Mouse (Mus musculus) C2C12 (cell line): Measurements from ENCODE around the gene Dlgap1. TPM values are rescaled to one million over a fixed set of nuclear protein-coding genes. Genes with fewer than 3 reads are reported as not detected.
A peak's percentile ranks its signal among the peaks of the same experiment; 100 is the strongest.

Experiments
- H3K27me3 ChIP-seq: one replicate; pipeline ENCODE4 v1.6.1; 2011; ENCODE audit not compliant: control insufficient read depth, insufficient read depth, insufficient read length
- H3K36me3 ChIP-seq: one replicate; pipeline ENCODE4 v1.6.1; 2011; ENCODE audit not compliant: control insufficient read depth, insufficient read depth
- H3K4me3 ChIP-seq: one replicate; pipeline ENCODE4 v1.5.1; 2011; ENCODE audit warnings: mild to moderate bottlenecking, control low read depth; ENCODE audit not compliant: poor library complexity, insufficient read depth, severe bottlenecking
- H3K79me2 ChIP-seq: one replicate; pipeline ENCODE4 v1.6.1; 2011; ENCODE audit not compliant: control insufficient read depth, insufficient read depth
- H3K79me3 ChIP-seq: one replicate; pipeline ENCODE4 v1.6.1; 2011; ENCODE audit warnings: low read depth, control low read depth
- H3ac ChIP-seq: one replicate; pipeline ENCODE3; 2011; ENCODE audit warnings: low read depth; ENCODE audit not compliant: control insufficient read depth, insufficient read length
- CEBPB ChIP-seq: IDR thresholded peaks from one replicate; pipeline ENCODE4 v1.6.1; 2011; ENCODE audit warnings: low read depth, mild to moderate bottlenecking, control low read depth, moderate library complexity
- CTCF ChIP-seq: IDR thresholded peaks from one replicate; pipeline ENCODE4 v1.5.1; 2011; ENCODE audit not compliant: control insufficient read depth, insufficient read depth, insufficient read length
- FOSL1 ChIP-seq: IDR thresholded peaks from one replicate; pipeline ENCODE4 v1.8.0; 2011; ENCODE audit warnings: mild to moderate bottlenecking, low read length; ENCODE audit not compliant: poor library complexity, insufficient read depth, severe bottlenecking
- MAX ChIP-seq: IDR thresholded peaks from one replicate; pipeline ENCODE4 v1.6.1; 2011; ENCODE audit warnings: mild to moderate bottlenecking, control low read depth
- MYOD1 ChIP-seq: IDR thresholded peaks from one replicate; pipeline ENCODE4 v1.6.1; 2011; ENCODE audit warnings: low read depth; ENCODE audit not compliant: control insufficient read depth, insufficient read length
- MYOG ChIP-seq: IDR thresholded peaks from one replicate; pipeline ENCODE4 v1.6.1; 2011; ENCODE audit not compliant: control insufficient read depth, insufficient read length; ENCODE audit errors: extremely low read depth
- USF1 ChIP-seq: IDR thresholded peaks from one replicate; pipeline ENCODE4 v1.6.1; 2011; ENCODE audit warnings: low read depth, mild to moderate bottlenecking, control low read depth, moderate library complexity
- polyA plus RNA-seq: library from polyadenylated mRNA; unstranded; fragments of >200 nt; fragmentation: generic; extraction: Trizol; gene quantifications from one replicate; pipeline ENCODE4 v1.2.1, GENCODE M21; 2012; ENCODE audit warnings: missing spikeins

Dlgap1 gene
- polyA plus RNA-seq, 1 experiment: 0.22 TPM

DNA sequence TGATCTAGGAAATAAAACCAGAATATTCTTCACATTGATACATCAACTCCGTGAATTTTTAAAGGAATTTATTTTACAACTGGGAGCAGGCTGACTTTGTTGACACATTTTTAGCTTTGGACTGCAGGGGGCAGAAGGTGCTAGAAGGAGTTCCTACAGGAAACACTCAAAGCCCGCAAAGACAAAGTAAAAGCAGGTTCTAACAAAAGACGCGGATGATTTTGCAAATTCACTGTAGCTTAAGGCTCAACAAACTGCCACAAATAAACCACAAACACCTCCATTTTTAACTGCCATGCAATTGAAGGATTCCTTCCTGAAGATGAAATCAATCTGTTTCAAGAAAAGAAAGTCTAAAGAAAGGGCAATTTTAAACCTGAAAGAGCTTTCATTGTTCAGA lies 878.2 kb downstream of the Dlgap1 start:
- peaks cover 90% of the 10 kb centered on the region for H3K79me2 ChIP-seq
- H3K4me3 ChIP-seq: no peak overlapping the region
- H3K36me3 ChIP-seq: peaks cover 45% of the 10 kb centered on the region
- H3ac ChIP-seq: no peak overlapping the region
- H3K79me3 ChIP-seq: peaks cover 64% of the 10 kb centered on the region
- TF ChIP-seq USF1 (no peak), CTCF (no peak), MAX (peak; percentile 33)
- no peaks in the 10 kb centered on the region for H3K27me3 ChIP-seq

GRCm38 (mm10) chr17:70847751-70848510 lies 879.1 kb downstream of the Dlgap1 start:
- H3K4me3 ChIP-seq: peak overlapping the region; percentile 79
- H3K36me3 ChIP-seq: peaks cover 39% of the 10 kb centered on the region
- H3K79me2 ChIP-seq: peaks cover 82% of the 10 kb centered on the region
- no peaks in the 10 kb centered on the region for H3K27me3 ChIP-seq
- peak overlapping the region; percentile 50 for H3ac ChIP-seq
- H3K79me3 ChIP-seq: peaks cover 61% of the 10 kb centered on the region
- no peak for TF ChIP-seq FOSL1
- no peak for TF ChIP-seq CEBPB
- TF ChIP-seq MAX: no peak
- TF ChIP-seq CTCF: no peak
- no peak for TF ChIP-seq MYOD1
- TF ChIP-seq USF1: no peak
- no peak for TF ChIP-seq MYOG

DNA sequence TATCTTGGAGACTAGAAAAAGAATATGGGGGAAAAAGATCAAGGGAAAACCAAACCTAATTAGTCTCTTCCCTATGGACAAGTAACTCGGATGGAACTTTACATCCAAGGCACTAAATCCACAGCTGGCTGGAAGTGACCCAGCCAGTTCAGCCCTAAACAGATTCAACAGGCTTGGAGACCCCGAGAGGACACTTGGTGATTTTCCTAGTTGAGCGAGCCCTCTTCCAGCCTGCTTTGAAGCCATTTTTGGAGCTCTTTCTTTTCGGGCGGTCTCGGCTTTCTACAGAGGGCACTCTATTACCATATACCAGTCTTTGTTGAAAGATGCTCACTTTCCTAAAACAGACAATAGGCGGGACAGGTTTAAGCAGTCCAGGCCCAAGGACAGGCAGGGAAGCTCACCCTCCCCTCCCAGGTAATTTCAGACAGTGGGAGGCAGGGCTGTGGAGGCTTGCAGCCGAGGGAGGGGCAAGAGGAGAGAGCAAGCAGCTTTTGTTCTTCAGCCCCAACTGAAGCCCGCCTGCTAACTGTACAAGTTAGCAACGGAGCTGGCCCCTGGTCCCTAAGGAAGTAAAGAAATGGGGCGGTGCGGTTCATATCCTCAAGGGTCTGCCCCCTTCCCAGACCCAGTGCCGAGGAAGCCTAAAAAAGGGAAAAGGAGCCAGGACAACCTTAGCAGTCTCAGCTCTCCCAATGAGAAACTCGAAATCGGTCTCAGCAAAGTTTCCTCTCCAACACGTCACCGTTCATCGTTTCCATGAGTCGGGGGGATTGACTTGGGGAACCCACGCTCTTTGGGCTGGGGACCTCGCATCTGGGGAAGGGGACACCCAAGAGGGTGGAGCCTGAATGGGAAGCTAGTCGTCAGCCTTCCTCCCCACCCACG lies 879.9 kb downstream of the Dlgap1 start:
- Histone ChIP-seq H3K79me2 (peaks cover 79% of the 10 kb centered on the region), H3ac (peak overlapping the region; percentile 82), H3K36me3 (peaks cover 30% of the 10 kb centered on the region), H3K27me3 (no peaks in the 10 kb centered on the region), H3K79me3 (peaks cover 60% of the 10 kb centered on the region), H3K4me3 (peak overlapping the region; percentile 79)
- TF ChIP-seq CEBPB (no peak), MYOG (no peak), USF1 (no peak), FOSL1 (no peak), MAX (no peak), MYOD1 (no peak), CTCF (no peak)

GRCm38 (mm10) chr17:70849399-70850232 lies 880.7 kb downstream of the Dlgap1 start:
- TF ChIP-seq FOSL1: no peak
- no peak for TF ChIP-seq CTCF
- peak; percentile 7 for TF ChIP-seq MAX
- Histone ChIP-seq H3K79me3 (peaks cover 63% of the 10 kb centered on the region), H3K79me2 (peaks cover 79% of the 10 kb centered on the region), H3ac (peak overlapping the region; percentile 92), H3K27me3 (no peaks in the 10 kb centered on the region), H3K36me3 (peaks cover 22% of the 10 kb centered on the region), H3K4me3 (peak overlapping the region; percentile 79)

DNA sequence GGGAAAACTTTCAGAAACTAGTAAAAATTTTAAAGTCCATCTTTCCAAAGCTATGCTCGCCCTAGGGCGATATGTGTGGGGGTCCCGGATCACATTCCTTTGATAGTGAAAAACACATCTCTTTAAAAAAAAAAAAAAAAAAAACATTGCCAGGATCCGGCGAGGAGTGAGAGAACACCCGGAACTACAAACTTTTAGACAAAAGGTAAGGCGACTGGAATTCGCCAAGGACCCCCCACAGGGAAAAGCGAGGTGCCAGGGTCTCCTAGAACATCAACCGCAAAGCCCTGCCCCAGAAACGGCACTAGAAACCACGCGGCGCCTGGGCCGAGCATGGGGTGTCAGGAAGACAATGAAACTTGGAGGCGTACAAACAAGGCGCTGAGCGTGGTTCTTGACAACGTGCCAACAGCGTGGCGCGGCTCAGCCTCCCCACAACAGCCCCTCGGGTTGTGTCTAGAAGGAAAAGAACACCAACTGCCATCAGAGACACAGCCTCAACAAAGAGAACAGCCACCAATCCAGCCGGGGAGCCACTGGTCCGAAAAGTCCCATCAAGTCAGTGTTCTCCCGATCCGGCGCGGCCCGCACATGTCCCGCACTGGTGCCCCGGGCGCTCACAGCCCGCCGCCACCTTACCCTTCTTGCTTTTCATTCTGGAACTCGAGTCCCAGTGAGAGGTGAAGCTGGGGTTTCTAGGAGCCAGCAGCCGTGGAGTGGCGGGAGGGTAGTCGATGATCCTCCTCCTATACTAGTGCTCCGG lies 881.5 kb downstream of the Dlgap1 start:
- no peak for TF ChIP-seq MYOD1
- no peak for TF ChIP-seq FOSL1
- peak; percentile 75 for TF ChIP-seq MAX
- Histone ChIP-seq H3K36me3 (peaks cover 14% of the 10 kb centered on the region), H3ac (peak overlapping the region; percentile 92), H3K27me3 (no peaks in the 10 kb centered on the region), H3K4me3 (peak overlapping the region; percentile 79), H3K79me3 (peaks cover 58% of the 10 kb centered on the region), H3K79me2 (peaks cover 74% of the 10 kb centered on the region)
